Mouse (Mus musculus) heart, postnatal 25 days (tissue): ENCODE data around the gene Hey2. TPM values are rescaled to one million over a fixed set of nuclear protein-coding genes. Genes with fewer than 3 reads are reported as not detected.

Source experiments
- DNase-seq: peaks from one replicate; pipeline ENCODE4 v3.0.0; 2022; ENCODE audit warnings: low spot score
- intact Hi-C: fragments of 180-260 bp; cut with DNase I; formaldehyde crosslinking; loops from one replicate; pipeline ENCODE4 v1.15.1; 2025
- total RNA-seq, 2 experiments: library from RNA; stranded (reverse); gene quantifications; 2 replicates each; pipeline ENCODE4 v1.2.3; 2021

Gene Hey2
- total RNA-seq, 2 experiments from 2014 or later, result 5.9 to 6.4 TPM

DNA sequence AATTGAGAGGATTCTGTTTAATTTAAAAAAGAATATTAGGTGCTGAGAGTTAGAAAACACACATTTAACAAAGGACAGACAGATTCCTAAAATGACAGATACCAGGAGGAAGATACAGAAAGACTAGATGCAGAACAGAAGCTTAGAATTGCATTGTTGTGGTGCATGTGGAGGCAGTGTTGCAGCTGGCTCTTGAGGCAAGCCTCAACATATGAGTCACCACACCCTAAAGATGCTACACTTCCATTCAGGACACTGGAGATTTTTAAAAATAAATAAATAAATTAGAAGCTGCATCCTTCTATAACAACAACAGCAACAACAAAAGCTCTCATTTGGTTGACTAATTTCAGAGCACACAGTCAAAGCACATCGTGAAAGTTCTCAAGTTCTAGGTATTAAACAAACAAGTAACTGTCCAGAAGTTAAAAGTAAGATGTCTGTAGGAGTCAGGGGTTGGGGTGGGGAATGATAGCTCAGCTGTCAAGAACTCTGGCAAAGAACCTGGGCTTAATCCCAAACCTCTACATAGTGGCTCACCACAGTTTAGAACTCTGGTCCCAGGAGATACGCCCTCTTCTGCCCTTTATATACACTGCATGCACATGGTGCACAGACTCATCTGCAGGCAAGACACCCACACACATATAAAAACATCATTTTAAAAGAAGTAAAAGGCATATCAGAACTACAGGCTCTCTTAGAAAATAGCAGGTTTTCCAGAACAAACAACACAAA lies 42.7 kb downstream of the Hey2 start:
- intact Hi-C loops, result loop anchor here (5.0 kb wide), 2 partner anchors 78 to 183 kb away; no protein-coding TSS in a partner anchor
- DNase-seq, result no peak

DNA sequence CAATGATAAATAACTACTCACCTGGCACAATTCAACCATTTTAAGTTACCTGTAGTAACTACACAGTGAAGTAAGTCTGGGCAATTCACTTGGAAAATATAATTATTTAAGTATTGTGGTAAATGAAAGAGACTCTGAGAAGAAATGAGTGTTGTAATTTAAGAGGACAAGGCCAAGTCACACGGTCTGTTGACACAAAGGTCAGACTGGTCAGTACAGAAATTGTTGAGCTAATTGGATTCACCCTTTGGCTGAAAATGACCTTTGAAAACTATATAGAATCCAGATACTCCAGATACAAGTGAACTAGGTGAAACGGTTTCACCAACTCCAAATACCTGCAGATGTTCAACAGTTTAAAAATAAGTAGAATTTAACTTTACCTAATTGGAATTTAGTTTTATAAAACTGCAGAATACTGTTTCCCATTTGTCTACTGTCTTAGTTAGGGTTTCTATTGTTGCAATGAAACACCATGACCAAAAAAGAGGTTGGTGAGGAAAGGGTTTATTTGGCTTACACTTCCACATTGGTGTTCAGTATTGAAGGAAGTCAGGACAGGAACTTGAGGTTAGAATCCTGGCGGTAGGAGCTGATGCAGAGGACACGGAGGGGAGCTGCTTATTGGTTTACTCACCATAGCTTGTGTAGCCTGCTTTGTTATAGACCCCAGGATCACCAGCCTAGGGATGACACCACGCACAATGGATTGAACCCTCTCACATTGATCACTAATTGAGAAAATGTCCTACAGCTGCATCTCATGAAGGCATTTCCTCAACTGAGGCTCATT lies 45.9 kb downstream of the Hey2 start:
- DNase-seq, result no peak
- intact Hi-C loops, result loop anchor here (5.0 kb wide), 1 partner anchor 74 kb away; no protein-coding TSS in a partner anchor

DNA sequence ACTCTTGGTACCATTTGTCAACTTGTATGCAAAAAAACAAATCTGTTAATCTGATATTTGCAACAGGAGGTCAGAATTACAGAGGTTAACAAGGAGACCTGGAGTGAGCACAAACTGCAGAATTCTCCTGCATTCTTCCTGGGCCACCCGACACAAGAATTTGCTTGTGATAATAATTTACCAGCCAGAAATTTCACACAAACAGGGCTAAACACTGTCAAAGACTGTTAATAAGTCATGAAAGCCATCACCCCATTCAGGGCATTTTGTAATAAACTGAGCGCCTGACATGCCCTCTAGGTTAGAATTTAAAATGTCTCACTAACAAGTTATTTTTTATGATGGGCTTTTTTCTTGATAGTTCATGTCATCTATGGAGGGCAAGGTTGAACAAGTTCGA lies 51.6 kb downstream of the Hey2 start:
- no peak for DNase-seq
- intact Hi-C loops, result no loop called here

DNA sequence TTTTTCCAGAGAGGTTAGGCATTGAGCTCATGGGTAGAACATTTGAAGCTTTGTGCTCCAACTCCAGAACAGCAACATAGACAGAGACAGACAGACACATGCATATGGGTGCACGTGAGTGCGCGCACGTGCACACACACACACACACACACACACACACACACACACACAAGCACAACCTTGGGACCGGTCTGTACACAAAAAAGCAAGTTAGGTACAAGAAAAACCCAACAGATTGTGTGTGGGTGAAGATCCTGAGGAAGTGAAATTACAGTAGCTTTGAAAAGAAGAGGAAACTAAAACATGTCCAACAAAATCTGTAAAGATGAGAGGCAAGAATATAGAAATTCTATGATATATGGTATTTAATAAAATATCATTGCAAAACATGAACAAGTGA lies 53.1 kb downstream of the Hey2 start:
- intact Hi-C loops, result no loop called here
- DNase-seq, result no peak

DNA sequence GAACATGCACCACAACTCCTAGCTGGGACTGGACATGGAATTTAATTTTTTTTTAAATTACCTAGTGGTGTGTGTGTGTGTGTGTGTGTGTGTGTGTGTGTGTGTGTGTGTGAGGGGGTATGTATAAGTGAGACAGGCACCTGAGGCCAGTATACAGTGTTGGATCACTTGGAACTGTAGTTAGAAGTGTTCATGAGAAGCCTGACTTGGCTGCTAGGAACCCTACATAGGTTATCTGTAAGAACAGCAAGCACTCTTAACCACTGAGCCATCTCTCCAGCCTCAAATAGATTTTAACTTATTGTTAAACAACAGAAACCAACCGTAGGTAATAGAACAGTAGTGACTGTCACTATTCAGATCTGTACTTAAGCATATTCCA lies 54.3 kb downstream of the Hey2 start:
- DNase-seq, result no peak
- intact Hi-C loops, result no loop called here

DNA sequence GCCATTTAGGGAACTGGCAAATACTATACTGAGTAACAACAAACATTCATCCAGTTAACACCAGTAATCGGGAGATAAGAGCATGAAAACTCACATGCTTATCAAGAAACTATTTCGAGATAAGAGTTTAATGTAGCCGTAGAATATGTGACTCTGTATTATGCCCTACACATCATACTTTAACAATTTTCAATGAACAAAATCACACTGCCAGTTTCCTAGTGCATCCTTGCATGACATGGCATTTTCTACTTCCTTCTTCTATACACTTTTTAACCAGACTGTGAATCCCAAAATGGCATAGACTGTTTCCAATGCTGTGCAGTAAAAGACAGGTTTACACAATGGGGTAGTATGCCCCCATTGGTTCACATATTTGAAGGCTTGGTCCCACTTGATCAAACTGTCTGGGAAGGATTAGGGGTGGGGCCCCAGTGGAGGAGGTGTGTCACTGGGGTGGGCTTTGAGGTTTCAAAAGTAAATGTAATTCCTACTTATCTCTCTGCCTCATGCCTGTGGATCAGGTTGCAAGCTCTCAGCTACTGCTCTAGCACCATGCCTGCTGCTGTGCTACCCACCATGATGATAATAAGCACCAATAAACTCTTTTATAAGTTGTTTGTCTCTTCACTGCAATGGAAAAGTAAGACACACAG lies 54.8 kb downstream of the Hey2 start:
- DNase-seq, result no peak
- intact Hi-C loops, result no loop called here

DNA sequence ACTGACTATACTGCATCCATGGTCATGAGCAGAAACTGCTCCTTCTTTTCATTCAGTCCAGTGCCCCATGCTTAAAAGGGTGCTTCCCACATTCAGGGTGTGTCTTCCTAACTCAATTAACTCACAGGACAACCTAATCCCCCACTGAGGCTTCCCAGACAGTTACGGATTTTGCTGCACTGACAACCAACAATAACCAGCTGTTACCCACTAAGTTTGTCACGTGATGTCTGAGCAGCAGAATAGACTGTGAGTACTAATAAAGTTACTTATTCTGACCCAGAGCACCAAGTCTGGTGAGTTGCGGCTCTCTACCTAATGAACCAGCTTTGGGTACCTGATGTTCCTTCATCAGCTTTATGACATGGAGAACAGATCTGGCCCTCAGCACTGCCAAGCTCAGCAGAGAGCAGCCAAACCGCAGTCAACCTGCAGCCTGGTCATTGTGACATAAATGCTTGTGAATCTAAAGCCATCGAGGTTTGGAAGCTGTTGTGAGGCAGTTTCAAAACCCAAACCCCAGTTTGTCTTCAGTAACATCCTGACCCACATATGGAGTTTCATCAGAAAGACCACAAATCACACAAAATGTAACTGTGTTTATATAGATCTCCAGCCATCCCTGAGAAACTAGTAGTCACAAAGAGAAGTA lies 56.4 kb downstream of the Hey2 start:
- intact Hi-C loops, result no loop called here
- DNase-seq, result no peak

Other genes with a start within 250 kb of the Hey2 start
- 1 to 10 TPM; 3.8 to 5.4 TPM for gene Trmt11, start 242.1 kb downstream of the Hey2 start, total RNA-seq
- gene Hint3, start 213.2 kb downstream of the Hey2 start, total RNA-seq, result 10 to 100 TPM; 72.9 to 77.9 TPM
- gene Ncoa7, start 39.5 kb downstream of the Hey2 start, total RNA-seq, result 1 to 10 TPM; 4.2 to 5.3 TPM